Mouse (Mus musculus): ENCODE data around the gene Cd19. TPM values are rescaled to one million over a fixed set of nuclear protein-coding genes. Genes with fewer than 3 reads are reported as not detected.

Cd19 gene
- polyA plus RNA-seq, 2 experiments, result 0.30 to 0.34 TPM

GRCm38 (mm10) chr7:126421756-126422155 lies 7.1 kb upstream of the Cd19 start:
- H3K27me3 ChIP-seq (ENCODE audit: control insufficient read depth, insufficient read depth, low read length), result no peaks in the 10 kb centered on the region
- no peaks in the 10 kb centered on the region for H3K36me3 ChIP-seq (replicated peaks; ENCODE audit: control insufficient read depth, insufficient read depth, low read depth)
- H3K27ac ChIP-seq, result no peak overlapping the region
- TF ChIP-seq EP300 (IDR thresholded peaks at IDR 0.05; ENCODE audit: low read depth) (no peak), CTCF (IDR thresholded peaks at IDR 0.05; ENCODE audit: low read depth) (no peak)
- H3K9ac ChIP-seq (replicated peaks), result no peak overlapping the region
- no peaks in the 10 kb centered on the region for H3K9me3 ChIP-seq (ENCODE audit: control insufficient read depth, low read length)
- H3K4me1 ChIP-seq (replicated peaks; ENCODE audit: control insufficient read depth in 2 of 2, insufficient read depth in 2 of 2, low read length in 1 of 2), result peaks cover 0 to under 1% of the 10 kb centered on the region in 2 experiments; a peak in 1 of 4 replicates
- no peak overlapping the region for H3K4me3 ChIP-seq (ENCODE audit: insufficient read depth in 1 of 2, low read depth in 2 of 2, low read length in 2 of 2)
- ATAC-seq (ENCODE audit: insufficient read depth) (no peak), DNase-seq (ENCODE audit: low read depth in 3 of 3, low spot score in 3 of 3) (no peak)
- no peak overlapping the region for H3K4me2 ChIP-seq (ENCODE audit: low read depth)
- WGBS (ENCODE audit: insufficient replicate concordance), result 47% methylated on average over 5 of the region's 5 CpGs

GRCm38 (mm10) chr7:126418496-126418895 lies 3.8 kb upstream of the Cd19 start:
- WGBS (ENCODE audit: insufficient replicate concordance), result 46% methylated on average over 3 of the region's 3 CpGs

GRCm38 (mm10) chr7:126417606-126418005 lies 2.9 kb upstream of the Cd19 start:
- no peak for ATAC-seq (ENCODE audit: insufficient read depth)
- Histone ChIP-seq H3K27me3 (ENCODE audit: control insufficient read depth, insufficient read depth, low read length) (no peaks in the 10 kb centered on the region), H3K4me1 (replicated peaks; ENCODE audit: control insufficient read depth in 2 of 2, insufficient read depth in 2 of 2, low read length in 1 of 2) (peaks cover 0 to 4% of the 10 kb centered on the region in 2 experiments; a peak in 2 of 4 replicates), H3K27ac (no peak overlapping the region), H3K4me2 (ENCODE audit: low read depth) (no peak overlapping the region), H3K9ac (replicated peaks) (no peak overlapping the region), H3K36me3 (replicated peaks; ENCODE audit: control insufficient read depth, insufficient read depth, low read depth) (no peaks in the 10 kb centered on the region), H3K4me3 (ENCODE audit: insufficient read depth in 1 of 2, low read depth in 2 of 2, low read length in 2 of 2) (no peak overlapping the region), H3K9me3 (ENCODE audit: control insufficient read depth, low read length) (no peaks in the 10 kb centered on the region)
- DNase-seq (ENCODE audit: low read depth in 3 of 3, low spot score in 3 of 3), result no peak
- WGBS (ENCODE audit: insufficient replicate concordance), result 76% methylated on average over 4 of the region's 4 CpGs
- TF ChIP-seq CTCF (IDR thresholded peaks at IDR 0.05; ENCODE audit: low read depth) (no peak), EP300 (IDR thresholded peaks at IDR 0.05; ENCODE audit: low read depth) (no peak)

More at GRCm38 (mm10) chr7:126418496-126418895, 3.8 kb upstream of the Cd19 start:
- Histone ChIP-seq H3K4me3 (ENCODE audit: insufficient read depth in 1 of 2, low read depth in 2 of 2, low read length in 2 of 2) (no peak overlapping the region), H3K9ac (replicated peaks) (no peak overlapping the region), H3K27ac (no peak overlapping the region), H3K36me3 (replicated peaks; ENCODE audit: control insufficient read depth, insufficient read depth, low read depth) (no peaks in the 10 kb centered on the region), H3K4me1 (replicated peaks; ENCODE audit: control insufficient read depth in 2 of 2, insufficient read depth in 2 of 2, low read length in 1 of 2) (peaks cover 0 to 4% of the 10 kb centered on the region in 2 experiments; a peak in 2 of 4 replicates), H3K9me3 (ENCODE audit: control insufficient read depth, low read length) (no peaks in the 10 kb centered on the region), H3K4me2 (ENCODE audit: low read depth) (no peak overlapping the region), H3K27me3 (ENCODE audit: control insufficient read depth, insufficient read depth, low read length) (no peaks in the 10 kb centered on the region)
- no peak for ATAC-seq (ENCODE audit: insufficient read depth)
- no peak for DNase-seq (ENCODE audit: low read depth in 3 of 3, low spot score in 3 of 3)
- TF ChIP-seq CTCF (IDR thresholded peaks at IDR 0.05; ENCODE audit: low read depth), result no peak
- no peak for TF ChIP-seq EP300 (IDR thresholded peaks at IDR 0.05; ENCODE audit: low read depth)

- 45% methylated on average over 8 of the region's 8 CpGs for WGBS (ENCODE audit: insufficient replicate concordance)
- TF ChIP-seq EP300 (IDR thresholded peaks at IDR 0.05; ENCODE audit: low read depth) (no peak), CTCF (IDR thresholded peaks at IDR 0.05; ENCODE audit: low read depth) (no peak)
- no peaks in the 10 kb centered on the region for H3K36me3 ChIP-seq (replicated peaks; ENCODE audit: control insufficient read depth, insufficient read depth, low read depth)
- no peak overlapping the region for H3K4me2 ChIP-seq (ENCODE audit: low read depth)
- H3K27me3 ChIP-seq (ENCODE audit: control insufficient read depth, insufficient read depth, low read length), result no peaks in the 10 kb centered on the region
- no peaks in the 10 kb centered on the region for H3K9me3 ChIP-seq (ENCODE audit: control insufficient read depth, low read length)
- DNase-seq (ENCODE audit: low read depth in 3 of 3, low spot score in 3 of 3), result no peak
- peaks cover 0 to 4% of the 10 kb centered on the region in 2 experiments; a peak in 2 of 4 replicates for H3K4me1 ChIP-seq (replicated peaks; ENCODE audit: control insufficient read depth in 2 of 2, insufficient read depth in 2 of 2, low read length in 1 of 2)
- no peak for ATAC-seq (ENCODE audit: insufficient read depth)
- no peak overlapping the region for H3K4me3 ChIP-seq (ENCODE audit: insufficient read depth in 1 of 2, low read depth in 2 of 2, low read length in 2 of 2)
- no peak overlapping the region for H3K27ac ChIP-seq
- H3K9ac ChIP-seq (replicated peaks), result no peak overlapping the region
Observed at GRCm38 (mm10) chr7:126417045-126417444, 2.4 kb upstream of the Cd19 start.

GRCm38 (mm10) chr7:126416615-126417014 lies 1.9 kb upstream of the Cd19 start:
- ATAC-seq (ENCODE audit: insufficient read depth) (no peak), DNase-seq (ENCODE audit: low read depth in 3 of 3, low spot score in 3 of 3) (no peak)
- H3K4me3 ChIP-seq (ENCODE audit: insufficient read depth in 1 of 2, low read depth in 2 of 2, low read length in 2 of 2), result no peak overlapping the region
- no peaks in the 10 kb centered on the region for H3K36me3 ChIP-seq (replicated peaks; ENCODE audit: control insufficient read depth, insufficient read depth, low read depth)
- peaks cover 0 to 4% of the 10 kb centered on the region in 2 experiments; a peak in 2 of 4 replicates for H3K4me1 ChIP-seq (replicated peaks; ENCODE audit: control insufficient read depth in 2 of 2, insufficient read depth in 2 of 2, low read length in 1 of 2)
- WGBS (ENCODE audit: insufficient replicate concordance), result 19% methylated on average over 2 of the region's 2 CpGs
- no peaks in the 10 kb centered on the region for H3K9me3 ChIP-seq (ENCODE audit: control insufficient read depth, low read length)
- no peak overlapping the region for H3K4me2 ChIP-seq (ENCODE audit: low read depth)
- TF ChIP-seq EP300 (IDR thresholded peaks at IDR 0.05; ENCODE audit: low read depth) (no peak), CTCF (IDR thresholded peaks at IDR 0.05; ENCODE audit: low read depth) (no peak)
- no peak overlapping the region for H3K9ac ChIP-seq (replicated peaks)
- no peaks in the 10 kb centered on the region for H3K27me3 ChIP-seq (ENCODE audit: control insufficient read depth, insufficient read depth, low read length)
- H3K27ac ChIP-seq, result no peak overlapping the region
